Mouse (Mus musculus) kidney, adult 2 months (tissue): ENCODE data around the gene Mvk.

Experiments
- CTCF ChIP-seq: fragments of 200-500 bp; conservative IDR thresholded peaks from 2 replicates; pipeline ENCODE4 v1.5.1; 2011; ENCODE audit warnings: low read depth, mild to moderate bottlenecking, control low read depth, low read length, moderate library complexity, mixed read lengths; ENCODE audit not compliant: insufficient read depth, insufficient read length
- POLR2A ChIP-seq: fragments of 200-500 bp; IDR thresholded peaks from one replicate; pipeline ENCODE4 v1.6.1; 2011; ENCODE audit warnings: low read depth, low read length, control low read depth

DNA sequence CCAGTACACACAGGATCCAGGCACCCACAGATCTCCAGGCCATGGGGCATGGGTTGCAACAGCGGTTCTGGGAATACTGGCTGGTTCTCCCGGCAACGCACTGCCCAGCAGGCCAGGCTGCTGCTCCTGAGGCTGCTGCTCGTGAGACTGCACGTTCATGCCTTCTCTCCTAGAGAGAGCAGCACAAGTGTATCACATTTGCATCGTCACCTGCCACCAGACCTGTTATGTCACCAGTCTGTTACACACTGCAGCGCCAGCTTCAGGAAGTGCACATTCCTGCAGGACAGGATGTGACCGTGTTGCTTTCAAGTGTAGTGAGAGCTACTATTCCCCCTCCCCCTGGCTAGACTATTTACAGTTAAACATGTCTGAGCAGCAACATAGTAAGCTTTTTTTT is 27.2 kb upstream of the Mvk start:
- TF ChIP-seq CTCF (0 out of 2 replicates have a peak, but pooled peaks have one; percentile 7), POLR2A (no peak)
